Mouse (Mus musculus): Measurements from ENCODE around the gene Ccdc93. TPM values are rescaled to one million over a fixed set of nuclear protein-coding genes. Genes with fewer than 3 reads are reported as not detected.

The Ccdc93 gene
- total and polyA plus RNA-seq, 3 experiments, result 21.3 to 21.5 TPM; not detected in 1

DNA sequence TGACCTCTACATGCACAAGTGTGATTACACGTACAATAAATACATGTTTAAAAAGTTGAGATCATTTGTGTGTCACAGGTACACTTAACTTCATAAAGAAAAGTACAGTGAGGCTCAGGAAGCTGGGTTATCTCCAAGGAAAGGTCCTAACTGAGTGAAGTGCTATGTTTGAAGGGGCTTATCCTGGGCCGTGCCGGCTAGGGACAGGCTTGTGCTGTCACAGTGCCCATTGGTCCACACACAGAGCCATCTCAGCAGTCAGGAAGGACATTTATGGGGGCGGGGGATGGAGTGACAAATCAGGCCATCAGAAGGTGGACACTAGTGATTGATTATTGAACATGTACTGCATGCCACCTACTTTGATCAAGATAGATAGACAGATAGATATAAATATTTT lies 22.2 kb downstream of the Ccdc93 start:
- Histone ChIP-seq H3K36me3 (ENCODE audit: control insufficient read depth in 1 of 2, insufficient read depth in 2 of 2, low read length in 2 of 2) (peaks cover 0 to 2% of the 10 kb centered on the region in 2 experiments; a peak in 2 of 4 replicates), H3K4me1 (ENCODE audit: control insufficient read depth in 1 of 2, insufficient read depth in 2 of 2, low read length in 2 of 2) (no peaks in the 10 kb centered on the region), H3K4me3 (ENCODE audit: control insufficient read depth in 1 of 2, insufficient read depth in 1 of 2, low read depth in 2 of 2, low read length in 2 of 2) (no peak overlapping the region), H3K9ac (ENCODE audit: control insufficient read depth, low read depth, low read length, poor library complexity, severe bottlenecking) (no peak overlapping the region), H3K27me3 (ENCODE audit: control insufficient read depth in 1 of 2, insufficient read depth in 2 of 2, low read length in 2 of 2) (no peaks in the 10 kb centered on the region), H3K27ac (ENCODE audit: control insufficient read depth, low read depth, low read length) (no peak overlapping the region), H3K9me3 (replicated peaks; ENCODE audit: insufficient read depth, low read length) (no peaks in the 10 kb centered on the region), H3K79me2 (ENCODE audit: control insufficient read depth, insufficient read depth, low read length, poor library complexity) (no peaks in the 10 kb centered on the region)
- TF ChIP-seq ZC3H11A (IDR thresholded peaks at IDR 0.05; ENCODE audit: low read depth, low read length), result no peak
- no peak for TF ChIP-seq JUND (IDR thresholded peaks at IDR 0.05; ENCODE audit: low read depth, low read length)
- no peak for TF ChIP-seq E2F4 (IDR thresholded peaks at IDR 0.05; ENCODE audit: borderline replicate concordance, low read depth, low read length)
- no peak for TF ChIP-seq MXI1 (IDR thresholded peaks at IDR 0.05; ENCODE audit: low read depth, low read length)
- TF ChIP-seq ZNF384 (IDR thresholded peaks at IDR 0.05; ENCODE audit: low read depth, low read length), result no peak
- no peak for TF ChIP-seq POLR2AphosphoS5 (IDR thresholded peaks at IDR 0.05; ENCODE audit: borderline replicate concordance, low read depth, low read length)
- no peak for TF ChIP-seq MEF2A (IDR thresholded peaks at IDR 0.05; ENCODE audit: extremely low read depth, insufficient replicate concordance, low read depth, low read length, poor library complexity, severe bottlenecking)
- TF ChIP-seq NRF1 (IDR thresholded peaks at IDR 0.05; ENCODE audit: insufficient read depth, low read depth, low read length, poor library complexity, severe bottlenecking), result no peak
- no peak for TF ChIP-seq MAFK (IDR thresholded peaks at IDR 0.05; ENCODE audit: borderline replicate concordance, low read depth, low read length)
- no peak for TF ChIP-seq NELFE (IDR thresholded peaks at IDR 0.05; ENCODE audit: low read depth, low read length)
- no peak for TF ChIP-seq USF2 (IDR thresholded peaks at IDR 0.05; ENCODE audit: borderline replicate concordance in 1 of 2, insufficient read depth in 1 of 2, low read depth in 1 of 2, low read length in 2 of 2)
- no peak for TF ChIP-seq USF1 (IDR thresholded peaks at IDR 0.05; ENCODE audit: low read depth, low read length)
- no peak for TF ChIP-seq CHD1 (IDR thresholded peaks at IDR 0.05; ENCODE audit: low read depth, low read length)
- TF ChIP-seq BHLHE40 (IDR thresholded peaks at IDR 0.05; ENCODE audit: borderline replicate concordance, low read depth, low read length), result no peak
- no peak for TF ChIP-seq TCF12 (IDR thresholded peaks at IDR 0.05; ENCODE audit: low read depth, low read length)
- no peak for TF ChIP-seq GABPA (IDR thresholded peaks at IDR 0.05; ENCODE audit: low read depth, low read length)
- no peak for TF ChIP-seq TAL1 (IDR thresholded peaks at IDR 0.05; ENCODE audit: low read length)
- no peak for TF ChIP-seq ZKSCAN1 (IDR thresholded peaks at IDR 0.05; ENCODE audit: low read depth, low read length)
- no peak for TF ChIP-seq POLR2A (IDR thresholded peaks at IDR 0.05; ENCODE audit: control insufficient read depth in 1 of 2, insufficient read depth in 1 of 2, low read depth in 1 of 2, low read length in 2 of 2, poor library complexity in 1 of 2)
- DNase-seq (ENCODE audit: low read depth, low spot score), result no peak

DNA sequence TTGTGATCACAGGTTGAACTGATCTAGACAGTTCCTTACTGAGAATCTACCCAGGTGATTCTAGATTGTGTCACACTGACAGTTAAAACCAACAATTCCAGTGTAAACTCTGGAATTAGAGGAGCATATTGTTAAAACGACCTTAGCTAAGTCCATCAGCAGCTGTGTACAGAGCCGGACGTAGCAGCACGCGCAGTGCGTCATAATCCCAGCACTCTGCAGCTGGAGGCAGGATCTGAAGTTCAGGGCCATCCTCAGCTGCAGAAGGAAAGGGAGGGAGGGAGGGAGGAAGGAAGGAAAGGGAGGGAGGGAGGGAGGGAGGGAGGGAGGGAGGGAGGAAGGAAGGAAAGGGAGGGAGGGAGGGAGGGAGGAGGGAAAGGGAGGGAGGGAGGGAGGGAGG lies 24.1 kb downstream of the Ccdc93 start:
- peaks cover 0 to 2% of the 10 kb centered on the region in 2 experiments; a peak in 2 of 4 replicates for H3K36me3 ChIP-seq (ENCODE audit: control insufficient read depth in 1 of 2, insufficient read depth in 2 of 2, low read length in 2 of 2)
- H3K27me3 ChIP-seq (ENCODE audit: control insufficient read depth in 1 of 2, insufficient read depth in 2 of 2, low read length in 2 of 2), result no peaks in the 10 kb centered on the region

More for the DNA sequence above, 24.1 kb downstream of the Ccdc93 start:
- TF ChIP-seq MAFK (IDR thresholded peaks at IDR 0.05; ENCODE audit: borderline replicate concordance, low read depth, low read length), result no peak
- TF ChIP-seq MYC (IDR thresholded peaks at IDR 0.05; ENCODE audit: low read depth, low read length), result no peak
- TF ChIP-seq ZMIZ1 (IDR thresholded peaks at IDR 0.05; ENCODE audit: low read depth, low read length), result no peak
- no peak for TF ChIP-seq SIN3A (IDR thresholded peaks at IDR 0.05; ENCODE audit: low read length)
- TF ChIP-seq MEF2A (IDR thresholded peaks at IDR 0.05; ENCODE audit: extremely low read depth, insufficient replicate concordance, low read depth, low read length, poor library complexity, severe bottlenecking), result no peak
- TF ChIP-seq USF1 (IDR thresholded peaks at IDR 0.05; ENCODE audit: low read depth, low read length), result no peak
- TF ChIP-seq MAX (IDR thresholded peaks at IDR 0.05; ENCODE audit: low read length), result no peak
- TF ChIP-seq ZKSCAN1 (IDR thresholded peaks at IDR 0.05; ENCODE audit: low read depth, low read length), result no peak
- Histone ChIP-seq H3K4me3 (ENCODE audit: control insufficient read depth in 1 of 2, insufficient read depth in 1 of 2, low read depth in 2 of 2, low read length in 2 of 2) (no peak overlapping the region), H3K79me2 (ENCODE audit: control insufficient read depth, insufficient read depth, low read length, poor library complexity) (no peaks in the 10 kb centered on the region), H3K4me1 (ENCODE audit: control insufficient read depth in 1 of 2, insufficient read depth in 2 of 2, low read length in 2 of 2) (no peaks in the 10 kb centered on the region), H3K27ac (ENCODE audit: control insufficient read depth, low read depth, low read length) (no peak overlapping the region), H3K9me3 (replicated peaks; ENCODE audit: insufficient read depth, low read length) (no peaks in the 10 kb centered on the region), H3K9ac (ENCODE audit: control insufficient read depth, low read depth, low read length, poor library complexity, severe bottlenecking) (no peak overlapping the region)
- DNase-seq (ENCODE audit: low read depth, low spot score), result no peak
